Mouse (Mus musculus): Measurements from ENCODE around the gene Gm49361.

Gm49361 gene

DNA sequence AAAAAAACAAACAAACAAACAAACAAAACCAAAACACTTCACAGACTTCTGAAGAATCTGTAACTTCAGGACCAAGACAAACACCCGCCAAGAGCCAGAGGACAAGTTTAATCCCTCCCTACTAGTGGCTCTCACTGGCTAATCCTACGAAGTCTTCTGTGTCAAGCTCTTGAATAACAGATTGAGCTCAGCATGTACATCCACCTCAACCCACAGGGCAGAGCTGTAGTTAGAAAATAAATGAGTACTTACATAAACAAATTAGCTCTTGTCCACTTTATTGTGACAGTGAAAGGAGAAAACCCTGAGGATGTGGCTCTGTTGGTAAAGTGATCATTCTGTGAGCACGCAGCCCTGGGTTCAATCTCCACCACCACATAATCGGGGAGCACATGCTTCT, 124.2 kb downstream of the Gm49361 start:
- DNase-seq (ENCODE audit: low read depth, low spot score) = no peak

DNA sequence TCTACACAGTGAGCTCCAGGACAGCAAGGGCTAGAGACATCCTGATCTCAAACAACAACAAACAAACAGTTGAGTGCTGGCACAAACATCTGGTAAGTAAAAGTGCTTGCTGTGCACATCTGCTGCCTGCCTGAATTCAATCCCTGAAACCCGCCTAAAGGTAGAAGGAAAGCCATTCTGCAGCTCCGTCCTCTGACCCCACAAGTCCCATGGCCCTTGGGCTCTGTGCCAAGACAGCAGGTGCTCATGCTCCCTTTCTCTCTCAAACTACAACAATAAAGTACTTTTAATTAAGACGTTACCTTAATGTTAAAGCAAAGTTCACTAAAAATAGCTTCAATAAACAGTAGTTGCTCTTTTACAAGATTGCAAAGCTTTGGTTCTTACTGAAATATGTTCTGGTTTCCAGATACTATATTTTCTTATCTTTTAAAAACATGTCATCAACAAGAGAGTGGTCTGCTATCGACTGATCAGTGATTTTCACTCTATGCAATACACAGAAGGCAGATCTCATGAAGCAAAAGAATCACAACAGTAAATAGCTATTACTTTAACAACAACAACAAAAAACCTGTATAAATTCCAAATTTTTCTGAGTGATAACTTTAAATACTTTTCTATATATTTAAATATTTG, 125.2 kb downstream of the Gm49361 start:
- DNase-seq (ENCODE audit: low read depth, low spot score) = no peak

DNA sequence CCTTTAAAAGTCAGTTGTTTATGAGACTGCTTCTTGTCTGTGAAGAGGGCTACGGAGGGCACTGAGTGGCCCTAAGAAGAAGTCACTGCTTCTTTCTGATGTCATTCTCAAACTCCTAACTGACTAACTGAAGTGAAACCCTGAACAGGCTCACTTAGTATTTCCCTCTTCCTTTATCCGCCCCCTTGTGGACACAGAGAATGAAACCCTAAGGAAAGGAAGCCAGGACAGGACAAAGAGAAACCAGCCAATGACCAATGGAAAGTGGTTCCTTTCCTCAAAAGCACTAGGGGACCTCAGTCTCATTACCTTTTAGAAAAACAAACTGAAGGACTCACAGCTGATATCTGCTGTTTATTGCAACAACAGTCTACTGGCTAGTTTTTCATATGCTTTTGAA, 126.4 kb downstream of the Gm49361 start:
- DNase-seq (ENCODE audit: low read depth, low spot score) = no peak

DNA sequence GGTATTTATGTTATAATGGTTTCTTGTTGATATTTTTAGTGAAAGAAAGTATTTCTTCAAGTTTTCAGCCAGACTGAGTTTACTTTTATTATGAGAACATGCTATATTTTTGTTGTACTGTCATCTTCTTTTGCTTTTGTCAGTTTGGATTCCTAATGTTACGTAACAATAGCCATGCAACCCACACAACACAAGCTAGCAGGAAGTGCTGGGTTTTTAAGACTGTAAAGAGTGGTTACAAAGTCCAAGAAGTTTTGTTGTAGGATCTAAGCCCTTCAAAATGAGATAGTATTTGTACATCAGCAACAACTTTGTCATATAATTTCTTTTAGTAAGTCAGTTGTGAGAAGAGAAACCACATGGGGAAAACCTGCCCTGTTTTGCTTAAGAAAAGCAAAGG, 128.2 kb downstream of the Gm49361 start:
- DNase-seq (ENCODE audit: low read depth, low spot score) = no peak

DNA sequence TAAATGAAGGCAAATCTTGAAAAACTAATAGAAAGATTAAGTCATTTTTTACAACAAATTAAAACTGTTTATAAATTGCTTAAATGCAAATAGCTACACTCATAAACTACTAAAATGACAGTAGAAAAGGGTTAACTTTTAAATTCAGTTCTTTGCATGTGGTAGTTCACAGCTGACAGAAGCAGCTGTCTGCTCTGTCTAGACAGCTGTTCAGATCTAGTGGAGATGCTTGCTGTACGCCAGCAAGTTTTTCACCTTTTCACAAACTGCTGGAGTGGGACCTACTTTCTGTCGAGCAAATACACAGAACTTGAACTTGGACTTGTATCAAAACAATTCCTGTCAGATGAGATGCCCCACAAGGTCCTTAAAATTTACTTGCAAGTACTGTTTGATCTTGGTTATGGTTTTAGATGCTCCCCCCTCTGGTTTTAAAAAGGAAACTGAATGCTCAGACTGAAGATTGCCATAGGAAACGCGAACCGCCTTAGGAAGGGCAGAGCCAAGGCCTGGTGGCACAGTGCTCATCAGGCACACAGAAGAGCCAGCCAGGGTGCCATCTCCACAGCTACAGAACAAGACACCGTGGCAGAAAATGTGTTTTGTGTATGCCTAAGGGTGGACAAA, 129.5 kb downstream of the Gm49361 start:
- DNase-seq (ENCODE audit: low read depth, low spot score) = no peak

DNA sequence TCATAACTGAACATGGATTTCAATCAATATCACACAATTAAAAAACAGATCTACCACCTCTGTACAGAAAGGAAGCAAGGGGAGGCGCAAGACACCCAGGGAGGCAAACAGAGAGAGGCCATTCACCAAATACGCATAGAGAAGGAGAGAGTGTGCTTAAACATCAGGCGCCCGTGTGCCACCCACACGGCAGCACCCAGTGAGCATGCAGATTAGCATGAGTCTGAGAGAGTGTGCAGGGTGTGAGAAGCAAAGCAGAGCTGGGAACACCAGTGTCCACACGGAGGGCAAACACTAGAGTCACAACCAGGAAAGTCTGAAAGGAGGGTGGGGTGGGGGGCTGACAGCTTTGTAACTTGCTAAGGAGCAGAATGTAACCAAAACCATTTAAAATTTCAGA, 130.1 kb downstream of the Gm49361 start:
- no peak for DNase-seq (ENCODE audit: low read depth, low spot score)

DNA sequence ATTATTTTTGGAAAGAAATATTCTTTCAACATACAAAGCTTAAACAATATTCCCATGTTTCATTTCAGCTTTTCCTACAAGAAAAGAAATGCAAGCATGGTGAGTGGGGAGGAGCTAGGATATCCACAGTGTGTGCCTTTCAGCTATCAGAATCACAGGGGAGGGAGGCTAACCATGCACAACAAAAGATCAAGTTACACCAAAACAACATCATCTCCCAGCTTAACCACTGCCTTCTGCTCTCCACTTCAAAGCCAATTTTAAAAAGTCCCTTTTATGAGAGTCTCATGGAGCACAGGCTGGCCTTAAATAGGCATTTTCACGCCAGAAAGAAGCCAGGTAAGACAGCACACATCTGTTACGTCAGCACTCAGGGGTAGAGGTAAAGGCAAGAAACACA, 134.9 kb downstream of the Gm49361 start:
- no peak for DNase-seq (ENCODE audit: low read depth, low spot score)

DNA sequence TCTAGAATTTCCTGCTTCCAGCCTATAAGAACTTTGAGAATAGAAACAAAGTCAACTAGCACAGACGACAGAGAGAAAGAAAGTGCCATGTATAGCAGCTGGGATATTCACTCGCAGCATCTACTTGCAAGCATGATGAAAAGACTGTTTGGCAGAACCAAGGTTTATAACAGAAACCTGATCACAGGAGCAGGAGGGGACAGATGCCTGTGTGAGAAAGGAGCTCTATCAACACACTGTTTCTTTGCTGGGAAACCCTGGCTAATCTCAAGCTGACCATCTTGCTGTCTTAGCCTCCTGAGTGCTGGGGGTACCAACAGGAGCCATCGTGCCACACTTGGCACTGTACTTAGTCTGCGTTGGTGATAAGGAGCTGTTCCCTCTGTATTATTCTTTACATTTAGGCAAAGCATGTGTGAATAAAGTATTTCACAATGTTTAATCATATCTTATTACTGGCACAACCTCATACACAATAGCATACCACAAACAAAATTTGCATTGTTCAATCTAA, 136.0 kb downstream of the Gm49361 start:
- DNase-seq (ENCODE audit: low read depth, low spot score) = no peak

DNA sequence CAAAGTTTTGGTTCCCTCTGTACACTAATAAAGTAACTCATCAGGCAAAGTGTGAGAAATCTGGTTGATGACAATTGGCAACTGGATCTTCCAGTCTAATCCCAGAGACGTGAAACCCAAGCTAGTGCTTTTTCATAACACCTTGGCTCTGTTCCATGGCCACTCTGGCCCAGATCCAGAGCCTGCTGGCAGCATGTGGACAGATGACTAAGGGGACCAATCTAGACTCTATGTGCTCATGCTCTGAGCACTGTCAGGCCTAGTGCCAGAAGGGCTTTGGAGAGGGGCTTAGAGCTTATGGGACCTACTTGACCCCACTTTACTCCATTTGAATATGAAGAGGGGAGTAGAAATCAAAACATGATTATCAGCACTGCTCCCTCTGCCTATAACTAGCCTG, 138.4 kb downstream of the Gm49361 start:
- DNase-seq (ENCODE audit: low read depth, low spot score) = peak; percentile 27

DNA sequence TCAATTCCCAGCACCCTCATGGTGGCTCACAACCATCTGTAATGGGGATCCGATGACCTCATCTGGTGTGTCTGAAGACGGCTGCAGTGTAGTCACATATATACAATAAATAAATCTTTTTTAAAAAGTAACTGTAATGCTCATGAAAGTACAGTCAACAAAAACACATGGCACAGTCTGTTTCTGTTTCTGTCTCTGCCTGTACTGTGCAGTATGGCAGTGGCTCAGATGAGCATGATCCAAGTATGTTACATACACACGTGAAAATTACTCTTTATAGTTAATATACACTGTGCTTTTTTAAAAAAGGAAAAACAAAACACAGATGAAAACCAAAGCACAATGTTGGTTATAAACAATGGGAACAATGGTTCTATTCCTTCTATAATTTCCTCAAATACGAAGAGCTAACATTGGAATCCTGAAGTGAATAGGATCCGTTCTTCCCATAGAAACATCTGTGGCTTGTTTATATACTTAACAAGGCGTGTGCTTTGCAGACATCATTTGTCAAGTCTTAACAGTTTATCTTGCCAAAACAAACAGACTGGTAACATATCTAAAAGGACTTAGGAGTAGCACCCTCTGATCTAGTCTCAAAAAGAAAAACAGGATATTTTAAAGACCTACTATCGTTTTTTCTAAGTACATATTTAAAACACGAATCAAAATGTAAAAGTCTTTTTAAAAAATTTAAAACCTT, 139.1 kb downstream of the Gm49361 start:
- no peak for DNase-seq (ENCODE audit: low read depth, low spot score)

DNA sequence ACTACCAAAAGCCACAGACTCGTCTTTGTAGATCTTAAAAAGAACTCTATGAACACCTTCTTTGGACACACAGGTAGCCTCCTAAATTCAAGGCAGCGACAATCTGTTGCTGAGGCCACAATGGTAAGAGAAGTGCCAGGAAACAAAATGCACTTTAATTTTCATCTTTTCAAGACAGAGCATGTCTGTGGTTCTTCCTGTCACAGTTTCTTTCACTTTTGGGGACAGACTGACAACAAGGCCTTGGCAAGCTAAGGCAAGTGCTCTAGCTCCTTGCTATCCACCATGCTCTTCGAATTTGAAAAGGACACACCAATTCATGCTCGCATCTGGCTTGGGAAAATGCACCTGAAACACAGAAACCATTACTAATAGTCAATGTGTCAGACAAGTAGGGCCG, 152.6 kb downstream of the Gm49361 start:
- DNase-seq (ENCODE audit: low read depth, low spot score) = no peak
